Mouse (Mus musculus) urinary bladder, adult 2 months (tissue): ENCODE data around the gene Tnrc6c. TPM values are rescaled to one million over a fixed set of nuclear protein-coding genes. Genes with fewer than 3 reads are reported as not detected.
"Not testable (repeated sequence)": the region's sequence is repeated elsewhere in the genome, so short reads cannot be mapped to it uniquely, and the experiment has no call there.

Experiments used
- DNase-seq: peaks from one replicate; pipeline ENCODE4 v3.0.0; 2022; ENCODE audit warnings: low spot score
- polyA plus RNA-seq: library from polyadenylated mRNA; depleted of rRNA; stranded (reverse); fragments of >200 nt; gene quantifications from 2 replicates; pipeline ENCODE4 v1.2.3, GENCODE M21; 2012

Tnrc6c gene
- polyA plus RNA-seq, 1 experiment: 11.9 TPM

DNA sequence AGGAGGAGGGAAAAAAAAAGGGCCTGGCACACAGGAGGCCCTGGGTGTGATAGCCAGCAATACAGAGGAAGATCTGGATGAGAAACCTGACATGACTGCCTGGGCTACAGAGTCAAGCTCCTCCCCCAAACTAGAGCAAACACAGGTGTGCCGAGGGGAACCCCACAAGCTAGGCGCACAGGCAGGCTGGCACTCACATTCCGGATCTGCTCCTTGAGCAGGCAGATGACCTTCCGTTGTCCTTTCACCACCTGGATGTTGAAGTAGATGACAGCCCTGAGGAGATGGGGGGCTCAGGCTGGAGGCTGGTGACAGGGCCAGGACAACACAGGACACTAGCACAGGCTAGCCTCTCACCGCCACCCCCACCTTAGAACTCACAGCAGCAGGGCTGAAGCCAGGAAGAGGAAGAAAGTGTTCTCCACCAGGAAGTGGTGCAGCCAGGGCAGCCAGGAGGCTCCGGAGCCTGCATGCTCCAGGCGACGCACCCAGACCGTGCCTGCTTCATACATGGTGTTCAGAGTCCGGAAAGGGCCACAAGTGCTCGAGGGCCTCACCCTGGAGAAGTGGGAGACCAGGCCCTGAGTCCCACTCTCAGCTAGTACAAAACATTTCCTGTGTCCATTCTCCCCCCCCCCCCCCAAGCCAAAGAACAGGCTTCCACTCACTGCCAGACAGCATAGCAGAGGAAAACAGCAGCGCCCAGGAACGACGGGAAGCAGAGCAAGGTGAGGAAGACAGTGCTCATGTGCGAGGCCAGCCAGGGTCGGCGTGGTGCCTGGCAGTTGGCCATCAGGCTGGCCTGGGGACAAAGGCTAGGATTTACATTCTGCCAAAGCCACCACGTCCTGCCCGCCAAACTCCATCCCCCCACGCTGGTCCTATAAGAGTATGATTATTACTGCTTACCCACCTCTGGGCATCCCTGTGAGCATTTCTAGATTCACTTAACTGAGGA, 114.9 kb downstream of the Tnrc6c start:
- DNase-seq: no peak

DNA sequence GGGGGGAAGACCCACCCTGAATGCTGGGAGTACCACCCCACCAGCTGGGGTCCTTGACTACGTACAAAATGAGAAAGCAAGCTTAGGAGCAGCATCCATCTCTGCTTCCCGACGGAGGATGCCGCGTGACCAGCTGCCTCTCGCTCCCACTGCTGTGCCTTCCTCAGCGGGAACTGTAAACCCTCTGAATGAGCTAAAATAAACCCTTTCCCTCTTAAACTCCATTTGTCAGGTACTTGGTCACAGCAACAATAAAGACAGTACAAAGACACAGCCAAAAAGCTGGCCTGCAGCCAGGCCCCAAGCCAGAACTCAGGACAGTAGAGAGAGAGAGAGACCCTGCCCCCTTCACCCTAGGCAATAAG, 115.6 kb downstream of the Tnrc6c start:
- DNase-seq: no peak

DNA sequence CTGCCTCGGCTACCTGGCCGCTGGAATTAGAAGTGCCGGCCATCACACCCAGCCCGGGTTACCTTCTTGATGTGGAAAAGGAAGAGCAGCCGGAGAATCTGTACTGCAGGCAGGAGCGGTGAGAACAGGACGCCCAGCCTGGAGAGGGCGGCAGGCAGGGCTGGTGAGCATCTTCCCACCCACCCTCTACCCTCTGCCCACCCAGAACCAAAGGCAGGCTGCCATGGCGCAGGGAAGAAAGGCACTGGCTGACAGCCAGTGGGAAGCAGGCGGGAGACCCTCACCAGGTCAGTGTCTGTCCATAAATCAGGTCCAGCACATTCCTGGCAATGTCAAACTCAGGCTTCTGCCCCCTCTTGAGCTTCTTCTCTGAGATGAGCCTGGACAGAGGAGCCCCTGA, 116.3 kb downstream of the Tnrc6c start:
- no peak for DNase-seq

DNA sequence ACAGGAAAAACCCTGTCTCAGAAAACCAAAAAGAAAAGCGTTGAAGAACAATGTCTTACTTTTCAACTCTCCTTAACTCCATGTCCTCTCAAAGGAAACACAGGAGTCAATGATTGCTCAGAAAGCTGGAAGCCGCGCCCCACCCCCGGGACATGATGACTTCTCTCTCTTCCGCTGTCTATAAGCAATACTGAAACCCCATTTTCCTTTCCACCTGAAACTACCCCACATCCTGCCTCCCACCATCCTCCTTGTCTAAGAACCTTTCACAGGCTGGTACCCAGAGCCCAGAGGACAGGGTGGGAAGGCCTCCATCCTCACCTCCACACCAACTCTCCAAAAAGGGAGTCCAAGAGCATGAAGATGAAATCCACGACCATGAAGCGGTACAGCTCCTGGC, 118.3 kb downstream of the Tnrc6c start:
- DNase-seq: no peak

DNA sequence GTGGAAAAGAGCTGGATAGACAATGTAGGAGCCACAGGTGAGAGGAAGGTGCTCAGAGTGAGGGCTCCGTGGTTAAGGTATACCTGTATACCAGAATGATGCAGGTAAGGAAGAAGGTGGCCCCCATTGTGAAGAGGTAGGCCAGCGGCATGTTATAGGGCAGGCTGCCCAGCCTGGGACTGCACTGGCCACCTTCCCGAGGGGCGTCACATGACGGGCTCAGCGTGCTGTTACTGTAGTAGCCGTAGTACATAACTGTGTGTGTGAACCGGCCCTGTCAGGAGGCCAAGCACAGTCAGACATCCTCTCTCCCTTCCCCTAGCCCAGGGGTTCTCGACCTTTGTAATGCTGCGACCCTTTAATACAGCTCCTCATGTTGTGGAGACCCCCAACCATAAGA, 120.8 kb downstream of the Tnrc6c start:
- no peak for DNase-seq

DNA sequence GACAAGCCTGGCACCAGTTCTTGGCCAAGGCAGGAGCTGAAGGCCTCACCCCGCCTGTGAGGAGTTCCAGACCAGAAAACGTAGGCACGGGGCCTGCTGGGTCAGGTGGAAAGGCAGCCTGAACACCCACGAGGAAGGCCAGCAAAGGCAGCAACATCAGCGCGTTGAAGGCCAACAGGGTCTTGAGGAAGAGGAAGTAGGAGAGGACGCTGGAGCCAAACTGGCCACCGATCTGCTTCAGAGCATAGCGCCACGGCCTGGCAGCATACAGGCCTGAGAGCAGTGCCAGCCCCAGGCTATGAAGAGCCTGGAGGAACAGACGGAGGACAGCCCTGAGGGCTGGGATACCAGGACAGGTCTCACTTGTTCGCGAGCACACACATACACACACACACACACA, 121.5 kb downstream of the Tnrc6c start:
- no peak for DNase-seq

DNA sequence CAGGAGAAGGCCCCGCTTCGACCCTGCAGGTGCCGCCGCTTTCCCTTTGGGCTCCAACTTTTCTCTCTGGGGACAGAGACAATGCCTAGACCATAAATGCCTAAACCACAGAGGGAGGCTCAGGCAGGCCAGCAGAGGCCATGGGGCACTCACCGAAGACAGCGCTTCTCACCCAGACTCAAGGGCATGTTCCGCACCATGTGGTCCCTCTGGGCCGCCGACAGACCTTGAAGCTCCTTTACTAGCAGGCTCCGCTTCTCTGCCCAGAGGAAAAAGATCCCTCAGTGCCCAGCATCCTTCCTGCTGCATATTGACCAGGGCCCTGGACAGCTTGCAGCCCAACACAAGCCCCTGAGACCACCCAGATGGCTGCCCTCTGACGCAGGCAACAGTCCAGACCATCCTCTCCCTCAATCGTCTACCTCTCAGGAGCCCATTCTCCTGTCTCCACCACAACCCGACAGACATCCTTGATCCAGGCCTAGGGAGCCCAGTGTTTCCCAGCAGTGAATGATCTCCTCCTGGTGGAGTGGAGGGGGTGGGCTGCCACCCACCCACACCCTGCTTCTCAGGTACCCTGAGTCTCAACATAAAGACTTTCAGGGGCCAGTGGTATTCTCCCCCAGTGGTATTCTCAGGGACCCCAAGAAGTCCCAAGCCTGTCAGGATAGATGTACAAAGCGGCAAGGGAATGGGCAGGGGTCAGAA, 122.2 kb downstream of the Tnrc6c start:
- no peak for DNase-seq

DNA sequence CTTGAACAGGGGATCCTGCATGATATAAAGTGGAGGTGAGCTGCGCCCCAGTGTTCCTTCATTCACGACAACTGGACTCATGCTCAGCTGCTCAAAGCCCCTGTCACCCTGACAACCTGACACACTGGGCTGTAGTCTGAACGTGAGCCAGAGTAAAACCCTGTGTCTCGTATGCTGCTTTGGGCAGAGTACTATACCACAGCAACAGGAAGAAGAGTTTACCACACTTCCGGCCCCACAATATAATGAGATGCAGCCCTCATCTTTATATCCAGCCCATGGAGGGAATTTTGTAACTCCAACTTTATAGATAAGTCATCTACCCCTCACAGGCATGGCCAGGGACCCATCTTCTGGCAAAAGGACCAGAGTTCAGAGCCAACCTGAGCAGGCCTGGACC, 123.0 kb downstream of the Tnrc6c start:
- no peak for DNase-seq

DNA sequence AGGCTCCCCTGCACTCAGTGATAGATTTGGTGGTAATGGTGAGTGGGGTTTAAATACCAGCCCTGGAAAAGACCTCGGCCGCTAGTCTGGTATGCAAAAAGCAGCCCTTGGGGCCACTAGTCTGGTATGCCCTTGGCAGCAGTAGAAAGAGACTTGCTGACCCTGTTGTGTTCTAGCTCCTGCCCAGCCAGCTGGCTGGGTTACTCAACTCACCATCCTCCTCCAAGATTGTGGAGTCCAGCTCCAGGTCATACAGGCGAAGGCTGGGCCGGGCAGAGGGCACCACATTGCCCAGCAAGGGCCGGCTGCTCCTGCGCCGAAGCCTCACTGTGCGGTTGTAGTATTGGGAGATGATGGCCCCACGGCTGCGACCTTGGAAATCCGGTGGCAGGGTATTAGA, 123.9 kb downstream of the Tnrc6c start:
- no peak for DNase-seq

DNA sequence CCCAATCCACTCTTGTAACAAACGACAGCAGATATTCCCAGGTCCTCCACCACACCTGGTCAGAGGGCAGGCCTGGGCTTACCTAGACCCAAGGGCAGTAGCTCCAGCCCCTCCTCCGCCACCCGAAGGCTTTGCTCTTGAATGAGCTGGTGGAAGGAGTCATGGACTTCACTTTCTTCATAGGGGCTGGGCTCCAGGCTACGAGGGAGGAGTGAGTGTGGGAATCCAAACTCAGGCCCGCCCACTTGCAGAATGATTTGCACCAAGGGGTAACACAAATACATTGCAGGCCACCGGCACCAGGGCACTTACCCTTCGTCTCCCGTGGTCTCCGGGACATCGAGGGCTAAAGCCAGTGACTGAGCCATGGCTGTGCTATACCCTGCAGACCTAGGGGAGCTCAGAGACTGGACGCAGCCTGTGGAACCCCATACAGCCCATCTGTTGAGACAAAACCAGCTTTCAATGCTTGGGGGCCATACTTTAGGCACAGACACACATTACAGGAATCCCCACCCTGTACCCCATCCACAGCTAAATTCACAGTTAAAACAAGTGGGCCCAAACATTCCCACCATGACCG, 124.9 kb downstream of the Tnrc6c start:
- DNase-seq: no peak

DNA sequence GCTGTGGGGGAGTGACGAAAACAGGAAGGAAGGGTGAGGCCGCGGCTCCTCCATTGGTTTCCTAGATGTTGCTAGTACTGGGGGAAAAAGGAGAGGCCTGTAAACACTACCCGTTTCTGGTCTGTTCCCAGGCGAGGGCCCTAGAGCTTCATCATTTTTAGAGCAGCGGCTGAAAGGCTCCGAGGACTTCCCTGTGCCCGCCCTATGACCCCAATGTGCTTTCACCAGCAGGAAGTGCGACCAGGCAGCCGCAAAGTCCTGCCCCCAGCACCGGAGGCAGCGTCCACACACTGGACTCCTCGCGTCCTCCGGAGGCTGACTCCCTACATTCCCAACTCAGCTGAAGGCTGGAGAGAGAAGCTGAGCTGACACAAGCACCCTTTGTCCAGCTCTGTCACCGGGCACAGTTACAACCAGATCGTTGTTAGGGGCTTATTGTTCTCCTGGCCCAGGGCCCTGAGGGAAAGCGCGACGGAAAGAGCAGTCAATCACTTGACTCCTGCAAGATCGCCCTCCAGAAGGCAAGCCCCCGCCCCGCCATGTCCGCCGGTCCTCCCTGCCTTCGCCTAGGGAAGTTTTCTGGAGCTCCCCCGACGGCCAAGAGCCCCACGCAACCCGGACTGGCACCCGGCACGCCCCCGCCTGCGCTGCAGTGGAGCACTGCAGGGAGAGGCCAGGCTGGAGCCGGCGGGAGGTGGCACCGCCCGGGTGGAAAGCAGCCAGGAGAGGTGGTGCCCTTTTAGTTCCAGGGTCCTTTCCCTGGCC, 125.5 kb downstream of the Tnrc6c start:
- no peak for DNase-seq

DNA sequence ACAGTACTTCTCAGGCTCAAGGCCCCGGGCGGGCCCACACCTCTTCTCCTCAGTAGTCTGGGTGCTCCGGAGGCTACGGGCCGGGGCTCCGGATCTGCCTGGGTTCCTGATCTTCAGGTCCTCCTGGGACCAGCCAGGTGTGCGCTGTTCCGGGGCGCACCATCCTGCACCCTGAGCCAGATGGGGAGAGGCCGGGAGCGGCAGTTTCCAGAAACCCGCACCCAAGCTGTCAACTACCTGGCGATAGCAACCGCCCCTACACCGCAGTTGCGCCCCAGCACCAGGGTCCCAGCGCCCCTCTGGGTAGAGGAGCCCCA, 126.1 kb downstream of the Tnrc6c start:
- DNase-seq: peak; percentile 62

DNA sequence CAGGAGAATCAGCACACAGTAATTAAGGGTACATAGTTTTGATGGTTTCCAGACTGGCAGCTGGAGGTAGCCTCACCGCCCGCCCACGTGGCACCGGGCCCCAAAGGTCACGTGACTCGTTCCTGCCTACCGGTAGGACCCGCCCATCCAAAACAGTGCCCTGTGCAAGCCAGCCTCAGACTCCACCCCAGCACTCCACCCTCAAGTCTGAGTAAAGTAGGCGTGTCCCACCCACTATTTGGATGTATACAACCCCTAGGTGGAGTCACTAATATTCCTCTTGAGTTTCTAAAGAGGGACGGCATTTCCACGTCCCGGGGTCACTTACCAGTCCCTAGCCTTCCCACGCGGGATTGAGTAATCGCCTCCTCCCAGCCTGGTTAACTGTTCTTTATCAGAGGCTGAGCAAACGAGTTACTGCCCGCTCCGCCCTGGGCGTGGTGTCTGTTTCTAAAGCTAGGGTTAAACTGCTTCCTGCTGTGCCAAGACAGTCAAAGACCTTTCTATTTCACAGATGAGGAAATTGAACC, 126.6 kb downstream of the Tnrc6c start:
- DNase-seq: peak; percentile 72

DNA sequence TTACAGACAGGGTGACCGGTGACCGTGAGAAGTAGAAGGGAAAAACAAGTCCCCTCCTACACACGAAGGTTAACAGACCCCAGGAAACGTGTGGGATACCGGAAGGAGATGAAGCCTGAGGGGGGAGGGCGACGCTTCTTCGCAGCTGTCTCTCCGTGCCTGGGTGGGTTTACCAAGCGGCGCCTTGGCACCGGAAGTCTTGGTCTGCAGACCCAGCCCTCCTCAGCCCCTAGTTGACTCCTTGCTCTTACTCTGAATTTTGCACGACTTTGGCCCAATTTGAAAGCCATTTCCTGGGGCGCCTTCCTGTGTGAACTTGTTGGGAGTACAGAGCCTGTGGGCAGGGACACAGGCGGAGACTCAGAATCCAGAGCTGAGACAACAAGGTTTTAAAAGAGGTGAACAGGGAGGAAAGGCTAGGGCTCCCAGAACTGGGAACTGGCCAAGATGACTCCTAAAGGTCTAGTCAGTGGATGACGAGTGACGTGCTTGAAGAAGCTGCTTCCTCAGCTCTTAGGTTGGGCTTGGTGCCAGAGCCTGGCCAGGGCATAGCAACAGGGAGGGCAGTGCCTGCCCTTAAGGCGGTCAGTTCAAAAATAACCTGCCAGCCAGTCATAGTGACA, 127.2 kb downstream of the Tnrc6c start:
- peak; percentile 48 for DNase-seq

DNA sequence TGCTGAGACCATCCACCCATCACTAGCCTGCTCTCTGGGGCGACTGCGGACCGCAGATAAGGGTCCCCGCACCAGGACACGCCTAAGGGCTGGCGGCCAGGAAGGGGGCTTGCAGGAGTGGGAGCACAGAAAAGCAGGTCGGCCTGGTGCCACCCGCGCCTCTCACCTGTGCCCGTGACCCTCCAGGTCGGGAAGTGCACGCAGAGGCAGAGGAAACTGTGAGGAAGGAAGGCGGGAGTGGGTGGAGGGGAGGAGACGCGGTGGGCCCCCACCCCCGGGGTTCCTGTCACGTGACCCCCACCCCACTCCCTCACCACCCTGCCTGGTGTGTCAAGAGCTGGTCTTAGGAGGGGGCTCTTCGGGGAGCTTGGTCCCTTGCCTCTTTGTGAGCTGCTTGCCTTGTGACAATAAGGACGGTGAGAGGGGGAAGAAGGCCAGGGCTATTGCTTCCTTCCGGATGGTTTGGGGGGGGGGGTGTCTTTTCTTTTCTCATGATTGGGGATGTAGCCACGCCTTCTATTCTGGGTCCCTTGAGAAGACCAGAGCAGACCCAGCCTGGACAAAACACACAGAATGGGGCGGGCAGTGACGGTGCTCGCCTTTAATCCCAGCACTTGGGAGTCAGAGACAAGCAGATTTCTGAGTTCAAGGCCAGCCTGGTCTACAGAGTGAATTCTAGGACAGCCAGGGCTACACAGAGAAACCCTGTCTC, 128.1 kb downstream of the Tnrc6c start, which contains the start of the genes Tmc8 and Tmc6:
Gene Tmc8 (plus strand): TSS at position 84 of the 712 bp plus-strand sequence.
Gene Tmc6 (minus strand): TSS at position 206 of the 712 bp plus-strand sequence.
- no peak for DNase-seq

DNA sequence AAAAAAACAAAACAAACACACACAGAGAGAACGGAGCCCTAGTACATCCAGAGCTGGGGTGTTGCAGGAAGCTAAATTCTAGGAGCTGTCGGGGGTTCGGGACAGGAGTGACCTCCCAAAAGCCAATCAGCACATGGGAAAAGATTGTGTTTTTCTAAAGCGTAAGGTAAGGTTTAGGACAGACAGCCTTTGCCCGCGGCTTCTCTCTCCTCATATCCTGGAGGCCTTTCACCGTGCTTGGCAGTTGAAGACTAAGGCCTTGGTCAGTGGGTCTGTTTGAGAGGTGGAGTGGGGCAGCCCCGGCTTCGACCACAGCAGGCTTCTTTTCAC, 128.6 kb downstream of the Tnrc6c start:
- DNase-seq: no peak

DNA sequence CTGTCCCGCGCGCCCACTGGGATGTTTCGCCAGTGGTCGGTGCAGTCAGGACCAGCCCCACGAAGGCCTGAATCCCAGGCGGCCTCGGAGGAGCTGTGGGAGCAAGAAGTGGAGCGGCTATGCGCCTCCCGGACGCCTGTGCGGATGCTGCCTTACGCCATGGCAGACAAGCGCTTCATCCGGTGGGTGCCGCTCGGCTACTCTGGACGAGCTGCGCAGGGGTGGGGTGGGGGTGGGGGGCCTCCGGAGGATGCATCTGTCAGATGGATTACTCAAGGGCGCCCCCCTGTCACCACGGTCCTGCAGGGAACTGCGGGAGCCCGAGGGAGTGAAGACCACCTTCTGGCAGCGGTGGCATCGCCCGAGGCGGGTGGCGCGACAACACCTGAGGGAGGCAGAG, 129.0 kb downstream of the Tnrc6c start:
- DNase-seq: no peak

DNA sequence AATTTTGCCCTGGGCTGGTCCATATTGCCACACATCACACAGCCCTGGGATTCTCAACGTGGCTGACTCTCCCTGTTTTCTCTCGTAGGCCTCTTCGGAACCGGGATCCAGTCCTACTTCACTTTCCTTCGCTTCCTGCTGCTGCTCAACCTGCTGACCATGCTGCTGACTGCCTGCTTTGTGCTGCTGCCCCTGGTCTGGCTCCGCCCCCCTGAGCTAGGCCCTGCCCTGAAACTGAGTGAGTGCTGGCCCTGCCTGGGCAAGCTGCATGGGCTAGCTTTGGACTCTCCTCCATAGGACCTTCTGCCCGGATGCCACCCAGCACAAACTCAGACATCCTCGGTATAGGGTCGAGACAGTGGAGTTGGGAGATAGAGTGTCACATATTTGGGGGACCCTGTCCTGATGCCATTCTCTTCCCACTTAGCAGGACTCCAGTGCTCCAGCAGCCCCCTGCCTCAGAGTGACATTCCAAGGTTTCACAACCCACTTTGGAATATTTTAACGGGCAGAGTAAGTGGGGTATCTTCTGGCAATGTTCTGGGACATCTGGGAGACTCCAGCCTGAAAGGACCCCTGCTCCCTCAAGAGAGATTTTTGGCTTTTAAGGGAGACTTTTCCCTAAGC, 129.7 kb downstream of the Tnrc6c start:
- no peak for DNase-seq

DNA sequence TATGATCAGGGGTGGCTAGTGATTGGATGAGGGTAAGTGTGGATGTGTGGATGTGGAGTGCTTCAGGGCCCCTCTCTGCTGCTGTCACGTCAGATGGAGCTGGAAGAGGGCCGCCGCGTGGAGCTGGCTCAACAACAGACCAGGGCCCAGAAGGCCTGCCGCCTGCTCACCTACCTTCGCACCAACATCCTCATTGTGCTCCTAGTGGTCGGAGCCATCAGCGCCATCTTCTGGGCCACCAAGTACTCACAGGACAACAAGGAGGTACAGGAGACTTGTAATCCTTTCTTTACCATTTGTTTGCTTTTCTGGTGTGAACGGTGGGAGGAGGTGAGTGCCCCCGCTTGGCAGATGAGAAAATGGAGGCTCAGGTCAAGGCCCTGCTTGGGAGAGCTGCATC, 132.2 kb downstream of the Tnrc6c start:
- DNase-seq: no peak

DNA sequence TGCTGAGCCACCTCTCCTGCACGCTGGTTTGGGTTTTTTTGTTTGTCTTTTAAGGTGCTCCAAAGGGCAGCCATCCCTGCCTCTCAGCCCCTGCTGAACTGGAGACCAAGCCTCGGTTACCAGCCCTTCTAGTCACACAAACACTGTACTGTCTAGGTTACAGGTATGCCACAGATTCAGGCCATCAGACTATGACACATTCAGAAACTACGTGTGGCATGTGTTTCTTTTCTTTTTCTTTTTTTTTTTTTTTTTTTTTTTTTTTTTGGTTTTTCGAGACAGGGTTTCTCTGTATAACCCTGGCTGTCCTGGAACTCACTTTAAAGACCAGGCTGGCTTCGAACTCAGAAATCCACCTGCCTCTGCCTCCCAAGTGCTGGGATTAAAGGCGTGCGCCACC, 134.4 kb downstream of the Tnrc6c start:
- not testable (repeated sequence) for DNase-seq
